Mouse (Mus musculus) lung, postnatal 25 days (tissue): ENCODE measurements around the gene Nkrf.
A peak's percentile ranks its signal among the peaks of the same experiment; 100 is the strongest.

Source experiments
- DNase-seq: peaks from one replicate; pipeline ENCODE4 v3.0.0; 2022; ENCODE audit warnings: low spot score

Gene Nkrf

DNA sequence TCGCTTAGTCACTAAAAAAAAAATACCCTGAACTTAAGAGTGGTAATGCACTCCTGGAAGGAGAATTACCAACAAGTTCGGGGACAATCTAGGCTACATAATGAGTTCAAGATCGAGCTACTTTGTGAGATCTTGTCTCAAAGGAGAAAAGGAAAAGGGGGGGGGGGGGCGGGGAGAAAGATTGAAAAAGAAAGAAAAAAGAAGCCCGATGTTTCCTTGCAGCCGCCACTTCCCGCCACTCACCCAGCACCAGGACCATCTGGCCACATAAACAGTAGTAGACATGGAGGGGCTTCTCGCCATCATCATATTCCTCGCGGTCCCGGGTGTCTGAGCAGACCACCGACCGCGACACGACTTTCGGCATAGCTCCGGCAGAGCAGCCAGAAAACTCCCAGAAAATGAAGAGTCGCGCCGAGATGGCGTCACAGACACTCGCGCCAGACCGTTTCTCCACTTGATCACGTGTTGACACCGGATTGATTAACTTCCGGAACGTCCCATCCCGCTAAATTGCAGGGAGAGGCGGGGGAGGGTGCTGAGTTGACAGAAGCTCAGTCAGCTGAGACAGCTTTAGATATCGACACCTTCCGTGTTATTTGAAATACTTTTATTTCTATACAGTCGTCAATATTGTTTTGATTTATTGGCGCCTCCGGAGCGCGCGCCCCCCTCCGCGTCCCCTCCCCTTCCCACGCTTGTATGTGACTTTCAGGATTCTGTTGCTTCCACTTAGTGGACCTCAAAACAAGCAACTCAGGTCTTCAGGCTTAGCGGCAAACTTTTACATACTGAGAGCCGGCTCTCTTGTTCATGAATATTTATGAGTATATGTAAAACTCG is 38.7 kb downstream of the Nkrf start:
- peak; percentile 86 for DNase-seq

DNA sequence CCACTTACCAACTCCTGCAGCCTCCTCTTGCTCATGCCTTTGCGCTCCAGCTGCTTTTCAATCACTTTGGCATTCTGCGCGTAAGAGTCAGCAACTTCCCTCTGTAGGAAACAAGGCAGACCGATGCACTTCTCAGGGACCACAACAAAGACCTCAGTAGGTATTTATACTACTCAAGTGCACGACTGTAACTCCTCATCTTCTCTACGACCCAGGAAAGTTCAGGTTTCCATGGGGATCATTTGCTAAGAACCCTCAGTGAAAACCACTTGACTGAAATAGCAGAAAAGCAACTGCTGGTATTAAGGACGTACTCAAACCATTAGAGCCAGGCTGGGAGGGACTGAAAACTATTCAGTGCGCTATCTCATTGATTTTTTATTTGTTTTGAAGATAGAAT is 50.1 kb downstream of the Nkrf start:
- DNase-seq: peak; percentile 45

DNA sequence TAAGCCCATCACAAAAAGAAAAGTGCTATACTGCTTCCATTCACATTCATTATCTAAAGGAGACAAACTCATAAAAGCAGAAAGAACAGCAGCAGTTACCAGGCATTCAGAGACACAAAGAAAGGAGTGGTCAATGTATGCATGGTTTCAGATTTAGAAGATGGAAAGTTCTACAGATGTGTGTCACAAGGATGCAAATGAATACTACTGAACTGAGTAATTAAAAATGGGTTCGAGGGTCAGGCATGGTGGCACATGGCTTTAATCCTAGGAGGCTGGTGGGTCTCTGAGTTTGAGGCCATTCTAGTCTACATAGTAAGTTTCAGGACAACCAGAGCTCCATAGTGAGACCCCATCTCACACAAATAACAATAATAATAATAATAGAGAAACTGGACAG is 55.5 kb downstream of the Nkrf start:
- no peak for DNase-seq

DNA sequence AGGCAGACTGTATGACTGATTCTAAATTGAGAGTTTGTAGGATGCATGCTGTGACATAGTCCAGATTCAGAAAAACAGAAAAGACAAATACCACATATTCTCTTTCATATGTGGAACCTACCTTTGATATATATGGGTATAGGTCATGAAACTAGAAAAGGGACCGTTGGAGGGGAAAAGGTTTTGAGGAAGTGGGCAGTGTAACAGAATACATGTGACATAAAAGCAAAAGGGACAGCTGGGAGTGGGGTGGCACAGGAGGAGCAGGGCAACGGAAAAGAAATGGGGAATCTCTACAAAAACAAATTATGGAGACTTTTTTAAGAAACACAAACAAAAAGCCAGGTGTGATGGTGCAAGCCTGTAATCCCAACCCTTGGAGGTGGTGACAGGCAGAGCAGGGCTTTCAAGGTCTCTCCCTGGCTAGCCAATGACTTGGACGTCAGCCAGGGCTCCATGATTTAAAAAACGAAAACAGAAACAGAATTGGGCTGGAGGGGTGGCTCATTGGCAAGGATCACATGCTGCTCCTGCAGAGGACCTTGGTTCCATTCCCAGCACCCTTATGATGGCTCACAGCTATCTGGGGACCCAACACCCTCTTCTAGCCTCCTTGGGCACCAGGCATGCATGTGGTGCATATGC is 59.2 kb downstream of the Nkrf start:
- no peak for DNase-seq

DNA sequence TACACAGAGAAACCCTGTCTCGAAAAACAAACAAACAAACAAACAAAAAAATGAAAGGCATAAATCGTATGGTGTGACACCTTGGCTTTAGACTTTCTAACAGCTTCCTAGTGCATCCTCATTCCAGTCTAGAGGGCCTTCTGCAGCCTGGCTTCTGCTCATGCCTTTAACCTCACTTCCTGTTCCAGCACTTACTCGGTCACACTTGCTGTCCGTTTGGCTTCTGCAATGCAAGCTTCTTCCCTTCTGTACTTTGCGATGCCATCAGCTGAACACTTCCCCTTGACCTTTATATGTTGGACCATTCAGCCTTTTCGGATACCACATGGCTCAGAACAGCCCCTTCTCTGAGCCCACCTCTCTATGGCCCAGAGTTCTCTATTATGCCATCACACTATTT is 61.0 kb downstream of the Nkrf start:
- no peak for DNase-seq

DNA sequence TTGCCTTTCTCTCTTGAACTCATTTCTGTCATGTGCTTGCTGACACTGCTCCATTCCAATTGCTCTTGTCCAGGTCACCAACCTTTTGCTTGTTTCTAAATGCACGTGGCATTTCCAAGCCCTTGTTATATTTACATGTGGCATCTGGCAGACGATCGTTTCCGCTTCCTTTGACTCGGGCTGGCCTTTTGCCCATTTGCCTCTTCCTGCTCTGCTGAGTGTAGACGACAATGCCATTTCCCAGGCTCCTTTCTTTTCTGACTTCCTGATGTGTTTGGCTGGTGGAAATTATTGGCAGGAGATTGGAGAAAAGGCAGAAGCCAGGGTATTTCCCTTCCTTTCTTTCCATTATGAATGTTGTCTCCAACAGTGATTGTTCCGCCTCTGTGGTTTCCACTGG is 63.3 kb downstream of the Nkrf start:
- peak; percentile 77 for DNase-seq
